Mouse (Mus musculus) kidney, adult 2 months (tissue): ENCODE measurements at regions not wholly inside any gene's neighbourhood (a gene's known extent, or its start where the extent isn't known, plus 50 kb on each side); places are given as distances from the start of the nearest gene placed in this dataset.

Experiments
- DNase-seq: peaks from one replicate; pipeline ENCODE4 v3.0.0; 2021
- H3K27ac ChIP-seq: fragments of 200-500 bp; 2 replicates; pipeline ENCODE4 v1.5.1; 2012; ENCODE audit warnings: low read depth, low read length, control low read depth, inconsistent platforms; ENCODE audit not compliant: insufficient read depth
- H3K27me3 ChIP-seq: fragments of 200-500 bp; replicated peaks from 2 replicates; pipeline ENCODE4 v1.6.1; 2012; ENCODE audit warnings: mild to moderate bottlenecking, moderate library complexity, low read length, inconsistent platforms; ENCODE audit not compliant: control insufficient read depth, insufficient read depth
- H3K36me3 ChIP-seq: fragments of 200-500 bp; 2 replicates; pipeline ENCODE4 v1.6.1; 2012; ENCODE audit warnings: mild to moderate bottlenecking, moderate library complexity, low read length, inconsistent platforms; ENCODE audit not compliant: control insufficient read depth, insufficient read depth
- H3K4me1 ChIP-seq: fragments of 200-500 bp; 2 replicates; pipeline ENCODE4 v1.6.1; 2011; ENCODE audit warnings: low read length; ENCODE audit not compliant: control insufficient read depth, insufficient read depth
- H3K4me3 ChIP-seq: fragments of 200-500 bp; 2 replicates; pipeline ENCODE4 v1.5.1; 2011; ENCODE audit warnings: mild to moderate bottlenecking, low read depth, low read length, control low read depth; ENCODE audit not compliant: insufficient read depth
- CTCF ChIP-seq: fragments of 200-500 bp; conservative IDR thresholded peaks from 2 replicates; pipeline ENCODE4 v1.5.1; 2011; ENCODE audit warnings: low read depth, mild to moderate bottlenecking, control low read depth, low read length, moderate library complexity, mixed read lengths; ENCODE audit not compliant: insufficient read depth, insufficient read length
- POLR2A ChIP-seq: fragments of 200-500 bp; IDR thresholded peaks from one replicate; pipeline ENCODE4 v1.6.1; 2011; ENCODE audit warnings: low read depth, low read length, control low read depth
- WGBS: fragments of 180-500 bp; shearing (Covaris S2); methylation state at CpG from one replicate; pipeline ENCODE4 v1.1.7; 2018; 5-methylcytosine and 5-hydroxymethylcytosine counted together

DNA sequence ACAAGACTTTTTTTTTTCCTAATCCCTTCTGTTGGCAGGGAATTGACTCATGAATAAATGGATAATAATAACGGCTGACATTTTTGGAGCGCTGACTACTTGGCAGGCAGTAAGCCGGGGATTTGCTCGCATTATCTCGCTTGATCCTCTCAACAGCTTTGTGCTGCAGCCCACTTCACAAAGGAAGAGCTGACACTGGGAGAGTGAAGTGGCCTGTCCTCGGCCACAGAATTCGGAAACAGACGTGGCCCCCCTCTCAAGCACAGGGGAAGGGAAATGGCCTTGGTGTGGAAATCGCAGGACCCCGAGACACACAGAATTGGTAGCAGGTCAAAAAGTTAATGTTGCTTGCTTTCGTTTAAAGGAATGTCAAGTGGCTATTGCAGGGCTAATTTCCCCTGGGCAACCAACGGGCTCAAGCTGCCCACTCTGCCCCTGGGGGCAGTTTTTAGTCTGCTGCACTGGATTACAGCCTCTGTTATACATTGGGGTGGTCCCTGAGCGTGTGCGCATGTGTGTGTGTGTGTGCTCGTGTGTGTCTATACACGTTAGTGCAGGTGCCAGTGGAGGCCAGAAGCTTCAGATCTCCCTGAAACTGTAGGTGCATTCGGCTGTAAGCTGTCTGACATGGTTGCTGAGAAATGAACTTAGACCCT, 483.1 kb downstream of the Plcl1 start:
- no peaks in the 10 kb centered on the region for H3K27me3 ChIP-seq
- DNase-seq = no peak
- 73% methylated on average over 17 of the region's 17 CpGs for WGBS
- no peak overlapping the region for H3K27ac ChIP-seq
- H3K4me1 ChIP-seq = 0 out of 2 replicates have a peak, but pooled peaks cover 3% of the 10 kb centered on the region
- no peak overlapping the region for H3K4me3 ChIP-seq
- H3K36me3 ChIP-seq = no peaks in the 10 kb centered on the region
- no peak for TF ChIP-seq CTCF
- TF ChIP-seq POLR2A = no peak

DNA sequence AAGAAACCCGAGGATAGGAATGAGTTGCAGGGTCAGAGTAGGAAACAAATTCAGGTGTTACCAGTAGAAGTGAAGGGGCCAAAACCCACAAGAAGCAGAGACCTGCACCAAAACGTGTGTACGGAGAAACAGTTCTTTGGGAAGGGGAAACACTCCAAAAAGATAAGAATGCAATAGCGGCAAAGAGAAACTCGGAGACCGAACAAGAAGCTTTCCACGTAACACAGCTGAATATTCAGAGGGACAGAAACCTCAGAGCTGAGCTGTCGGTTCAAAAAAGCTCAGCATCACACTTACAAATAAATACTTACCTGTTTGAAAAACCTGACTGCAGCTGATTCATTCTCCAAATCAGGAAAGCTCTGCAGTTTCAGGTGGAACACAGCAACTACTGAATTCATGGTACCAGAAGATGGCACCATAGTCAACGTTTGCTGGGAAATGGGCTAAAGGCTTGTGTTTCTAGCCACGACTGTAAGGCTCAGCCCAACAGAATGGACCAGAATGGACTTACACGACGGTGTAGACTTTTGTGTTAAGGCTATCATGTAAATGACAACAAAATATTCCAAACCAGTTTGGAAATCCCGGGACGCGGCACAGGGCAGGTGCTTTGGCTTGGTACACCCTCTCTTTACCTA, 484.9 kb downstream of the Plcl1 start:
- no peak; the same call in 1 of the 2 replicates for TF ChIP-seq CTCF
- no peak for TF ChIP-seq POLR2A
- peak; percentile 49 for DNase-seq
- WGBS = 55% methylated on average over 15 of the region's 15 CpGs
- Histone ChIP-seq H3K27ac (no peak overlapping the region), H3K4me1 (0 out of 2 replicates have a peak, but pooled peaks cover 3% of the 10 kb centered on the region), H3K4me3 (no peak overlapping the region), H3K27me3 (no peaks in the 10 kb centered on the region), H3K36me3 (no peaks in the 10 kb centered on the region)

DNA sequence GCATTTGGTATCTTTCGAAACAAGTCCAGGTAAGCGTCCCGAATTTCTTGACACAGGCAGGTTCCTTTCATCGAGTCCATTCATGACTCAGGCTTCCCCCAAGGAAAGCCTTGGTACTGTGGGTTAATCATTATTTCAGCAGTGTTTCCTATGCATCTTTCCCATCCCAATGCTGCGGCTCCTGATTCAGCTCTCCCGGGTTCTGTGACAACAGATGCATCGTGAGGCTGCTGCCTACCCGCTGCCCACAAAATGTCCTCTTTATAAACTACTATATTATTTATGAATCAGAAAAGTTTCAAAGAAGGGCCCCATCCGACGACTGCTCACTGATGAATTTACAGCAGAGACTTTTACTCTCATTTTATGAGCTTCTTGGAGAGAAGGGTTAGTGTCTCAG, 486.2 kb downstream of the Plcl1 start:
- Histone ChIP-seq H3K4me3 (no peak overlapping the region), H3K27me3 (no peaks in the 10 kb centered on the region), H3K27ac (no peak overlapping the region), H3K4me1 (0 out of 2 replicates have a peak, but pooled peaks cover 3% of the 10 kb centered on the region), H3K36me3 (no peaks in the 10 kb centered on the region)
- TF ChIP-seq CTCF = no peak
- no peak for TF ChIP-seq POLR2A
- WGBS = 49% methylated on average over 10 of the region's 10 CpGs
- DNase-seq = no peak

DNA sequence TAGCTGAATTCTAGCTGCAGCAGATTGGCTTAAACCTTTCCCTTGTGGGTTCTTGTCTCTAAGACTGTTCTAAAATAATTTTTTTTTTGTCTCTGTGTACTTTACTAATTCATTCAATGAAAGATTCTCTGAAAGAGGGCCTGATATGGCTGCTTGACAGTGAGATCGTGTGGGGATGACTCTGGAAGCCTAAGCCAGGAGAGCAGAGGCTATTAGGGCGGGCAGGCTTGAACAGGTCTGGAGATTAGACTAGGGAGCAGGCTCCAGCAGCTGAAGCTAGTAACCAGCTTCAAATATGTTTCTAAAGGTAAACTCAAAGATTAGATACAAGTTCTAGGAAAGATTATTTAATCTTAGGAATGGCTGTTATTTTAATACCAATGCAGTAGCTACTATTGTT, 491.9 kb downstream of the Plcl1 start:
- DNase-seq = no peak
- H3K4me3 ChIP-seq = no peak overlapping the region
- H3K36me3 ChIP-seq = no peaks in the 10 kb centered on the region
- no peaks in the 10 kb centered on the region for H3K27me3 ChIP-seq
- 59% methylated on average over 2 of the region's 2 CpGs for WGBS
- no peaks in the 10 kb centered on the region for H3K4me1 ChIP-seq
- TF ChIP-seq POLR2A = no peak
- TF ChIP-seq CTCF = no peak
- H3K27ac ChIP-seq = no peak overlapping the region

DNA sequence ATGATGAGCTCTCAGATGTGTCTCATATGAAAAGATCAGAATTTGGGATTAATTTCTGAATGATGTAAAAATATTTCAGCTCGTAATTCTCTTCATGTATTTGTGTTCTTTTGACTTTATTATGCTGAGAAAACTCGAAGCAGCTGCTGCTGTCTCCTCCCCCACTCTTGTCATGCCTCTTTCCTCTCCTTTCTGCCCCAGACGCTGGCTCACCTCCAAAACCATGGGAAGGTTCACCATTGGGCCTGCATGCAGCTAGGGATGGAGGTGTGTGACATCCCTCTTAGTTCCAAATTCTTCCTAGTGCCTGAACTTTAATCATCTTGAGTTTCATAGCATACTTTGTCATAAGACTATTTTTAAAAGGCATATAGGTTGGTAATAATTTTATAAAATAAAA, 492.3 kb downstream of the Plcl1 start:
- no peak for DNase-seq
- H3K27ac ChIP-seq = no peak overlapping the region
- H3K36me3 ChIP-seq = no peaks in the 10 kb centered on the region
- 37% methylated on average over 3 of the region's 3 CpGs for WGBS
- H3K27me3 ChIP-seq = no peaks in the 10 kb centered on the region
- no peaks in the 10 kb centered on the region for H3K4me1 ChIP-seq
- no peak for TF ChIP-seq CTCF
- no peak for TF ChIP-seq POLR2A
- no peak overlapping the region for H3K4me3 ChIP-seq

DNA sequence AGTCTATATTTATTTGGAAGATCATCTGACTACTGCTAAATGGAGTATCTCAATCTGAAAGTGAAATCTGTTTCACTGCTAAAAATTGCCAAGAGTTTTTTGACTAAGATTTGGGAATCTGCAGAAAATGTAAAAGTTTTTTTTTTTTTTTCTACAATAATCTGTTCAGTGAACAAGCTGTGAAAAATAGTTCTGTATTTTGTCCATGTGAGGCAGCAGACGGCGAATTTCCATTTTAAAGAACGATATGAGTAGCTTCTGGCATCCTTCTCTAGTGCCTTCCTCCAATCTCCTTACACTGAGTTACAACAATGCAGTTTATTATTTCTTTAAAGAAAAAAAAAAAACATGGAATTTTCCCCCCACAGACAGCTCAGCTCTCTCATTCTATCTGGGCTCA, 494.3 kb downstream of the Plcl1 start:
- TF ChIP-seq CTCF = no peak
- no peak for TF ChIP-seq POLR2A
- Histone ChIP-seq H3K4me3 (no peak overlapping the region), H3K4me1 (no peaks in the 10 kb centered on the region), H3K27ac (no peak overlapping the region), H3K36me3 (no peaks in the 10 kb centered on the region), H3K27me3 (no peaks in the 10 kb centered on the region)
- WGBS = 89% methylated on average over 3 of the region's 3 CpGs
- DNase-seq = no peak

DNA sequence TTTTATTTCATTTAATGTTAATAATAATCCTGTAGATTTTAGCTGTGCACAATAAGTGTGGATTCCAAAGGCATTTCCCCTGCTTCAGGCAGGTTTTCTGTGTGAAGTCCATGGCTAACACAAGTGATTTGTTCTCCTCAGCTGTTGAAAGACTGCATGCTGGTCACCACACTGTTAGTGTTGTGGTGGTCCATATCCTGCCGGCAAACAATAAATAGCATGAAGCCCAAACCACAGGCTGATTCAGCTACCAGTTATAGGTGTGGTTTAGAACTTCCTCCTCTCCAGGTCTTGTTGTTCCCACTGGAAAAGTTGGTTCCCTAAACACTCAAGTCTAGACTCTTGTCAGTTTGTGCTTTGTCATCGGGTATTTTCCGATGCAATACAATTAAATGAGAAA, 497.5 kb downstream of the Plcl1 start:
- TF ChIP-seq POLR2A = no peak
- WGBS = 87% methylated on average over 3 of the region's 3 CpGs

More for the DNA sequence above, 497.5 kb downstream of the Plcl1 start:
- H3K4me1 ChIP-seq = no peaks in the 10 kb centered on the region
- no peak for DNase-seq
- H3K4me3 ChIP-seq = no peak overlapping the region
- no peaks in the 10 kb centered on the region for H3K27me3 ChIP-seq
- H3K36me3 ChIP-seq = no peaks in the 10 kb centered on the region
- H3K27ac ChIP-seq = no peak overlapping the region
